Mouse (Mus musculus) kidney, adult 2 months (tissue): ENCODE measurements at regions not wholly inside any gene's neighbourhood (a gene's known extent, or its start where the extent isn't known, plus 50 kb on each side); places are given as distances from the start of the nearest gene placed in this dataset.

Experiments
- CTCF ChIP-seq: fragments of 200-500 bp; conservative IDR thresholded peaks from 2 replicates; pipeline ENCODE4 v1.5.1; 2011; ENCODE audit warnings: low read depth, mild to moderate bottlenecking, control low read depth, low read length, moderate library complexity, mixed read lengths; ENCODE audit not compliant: insufficient read depth, insufficient read length
- POLR2A ChIP-seq: fragments of 200-500 bp; IDR thresholded peaks from one replicate; pipeline ENCODE4 v1.6.1; 2011; ENCODE audit warnings: low read depth, low read length, control low read depth

DNA sequence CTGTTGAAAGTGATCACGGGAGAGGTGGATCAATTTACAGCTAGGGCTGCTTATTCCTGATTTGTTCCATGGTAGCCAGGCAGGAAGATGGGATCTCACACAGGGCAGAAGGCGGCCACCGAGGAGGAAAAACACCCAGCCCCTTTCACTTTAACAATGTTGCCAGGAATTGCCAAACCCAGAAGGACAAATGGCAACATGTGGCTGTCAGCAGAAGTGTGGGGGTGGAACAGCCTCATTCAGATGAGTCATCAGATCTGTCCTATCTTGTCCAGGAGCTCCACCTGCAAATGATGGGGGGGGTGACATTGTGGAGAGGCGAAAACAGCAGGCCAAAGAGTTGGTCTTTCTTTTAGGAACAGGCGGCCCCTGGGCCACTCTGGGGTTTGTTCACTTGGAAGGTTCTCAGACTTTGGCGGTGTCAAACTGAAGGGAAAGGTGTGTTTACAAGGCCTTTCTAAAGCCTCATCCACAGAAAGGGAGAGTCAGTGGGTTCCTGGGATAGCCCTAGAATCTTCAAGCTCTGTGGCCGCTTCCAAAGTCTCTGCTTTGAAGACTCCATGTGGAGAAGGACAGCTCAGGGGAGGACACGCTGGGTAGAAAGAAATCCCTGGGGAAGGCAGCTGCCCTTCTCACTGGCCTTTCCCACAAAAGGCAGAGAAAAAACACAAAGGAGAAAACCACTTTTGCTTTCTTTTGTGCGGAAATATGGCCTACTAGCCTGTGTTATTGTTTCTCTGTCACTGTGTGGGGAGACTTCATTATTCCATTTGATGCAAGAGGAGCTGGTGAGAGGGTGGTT, 111.7 kb upstream of the Pgrmc2 start:
- TF ChIP-seq CTCF (no peak), POLR2A (no peak)
